Mouse (Mus musculus) intestine, embryonic 14.5 days (tissue): ENCODE results near the gene Gpr62. TPM values are rescaled to one million over a fixed set of nuclear protein-coding genes. Genes with fewer than 3 reads are reported as not detected.

ENCODE experiments used
- ATAC-seq: fragments of 200-750 bp; cut with Nextera tagmentation; replicated peaks from 2 replicates; pipeline ENCODE4 v1.8.0; 2017; ENCODE audit warnings: low read depth, moderate number of reproducible peaks, moderate TSS enrichment, moderate library complexity; ENCODE audit not compliant: low FRiP score, low TSS enrichment
- DNase-seq: peaks from one replicate; pipeline ENCODE4 v3.0.0-alpha.2; 2018; ENCODE audit warnings: low spot score
- H3K27ac ChIP-seq: fragments of 300-500 bp; sonication (generic); 2 replicates; pipeline ENCODE4 v1.5.1; 2014; ENCODE audit warnings: low read depth, mild to moderate bottlenecking, control low read depth
- H3K27me3 ChIP-seq: fragments of 300-500 bp; sonication (generic); replicated peaks from 2 replicates; pipeline ENCODE4 v1.6.1; 2014; ENCODE audit warnings: low read length, control low read depth; ENCODE audit not compliant: control insufficient read depth, insufficient read depth
- H3K36me3 ChIP-seq: fragments of 300-500 bp; sonication (generic); 2 replicates; pipeline ENCODE4 v1.6.1; 2014; ENCODE audit warnings: low read length, control low read depth; ENCODE audit not compliant: control insufficient read depth, insufficient read depth
- H3K4me1 ChIP-seq: fragments of 300-500 bp; sonication (generic); replicated peaks from 2 replicates; pipeline ENCODE4 v1.6.1; 2014; ENCODE audit warnings: low read length, control low read depth, mixed read lengths; ENCODE audit not compliant: control insufficient read depth, insufficient read depth
- H3K4me2 ChIP-seq: fragments of 300-500 bp; sonication (generic); 2 replicates; pipeline ENCODE4 v1.6.1; 2014; ENCODE audit warnings: low read length
- H3K4me3 ChIP-seq: fragments of 300-500 bp; sonication (generic); 2 replicates; pipeline ENCODE4 v1.5.1; 2014; ENCODE audit warnings: low read depth, low read length, control low read depth, mixed read lengths
- H3K9ac ChIP-seq: fragments of 300-500 bp; sonication (generic); 2 replicates; pipeline ENCODE4 v1.6.1; 2014; ENCODE audit warnings: mild to moderate bottlenecking, low read length
- H3K9me3 ChIP-seq: fragments of 300-500 bp; sonication (generic); 2 replicates; pipeline ENCODE4 v1.6.1; 2016; ENCODE audit warnings: low read length, control low read depth; ENCODE audit not compliant: control insufficient read depth
- WGBS: fragments of 180-500 bp; shearing (Covaris S2); extraction: QIAGEN DNeasy Blood & Tissue Kit; methylation state at CpG from one replicate; pipeline ENCODE4 v1.1.7; 2014; 5-methylcytosine and 5-hydroxymethylcytosine counted together
- polyA plus RNA-seq: library from polyadenylated mRNA; unstranded; fragments of >200 nt; fragmentation: Nextera tagmentation; extraction: Ambion mirVana; gene quantifications from 2 replicates; pipeline ENCODE4 v1.2.1, GENCODE M21; 2014

The Gpr62 gene
- polyA plus RNA-seq, 1 experiment from 2014 or later: 0.41 TPM

GRCm38 (mm10) chr9:106456325-106457162, 9.2 kb downstream of the Gpr62 start:
- 42% methylated on average over 15 of the region's 15 CpGs for WGBS
- Histone ChIP-seq H3K4me1 (peaks cover 41% of the 10 kb centered on the region), H3K4me3 (no peak overlapping the region), H3K36me3 (peaks cover 24% of the 10 kb centered on the region; the same call in 1 of the 2 replicates), H3K9ac (peak overlapping the region; percentile 27), H3K27me3 (no peaks in the 10 kb centered on the region), H3K9me3 (no peaks in the 10 kb centered on the region), H3K27ac (peak overlapping the region; percentile 27; the same call in 1 of the 2 replicates), H3K4me2 (peak overlapping the region; percentile 81)
- DNase-seq (no peak), ATAC-seq (no peak)

- Histone ChIP-seq H3K4me1 (peaks cover 56% of the 10 kb centered on the region), H3K36me3 (0 out of 2 replicates have a peak, but pooled peaks cover 13% of the 10 kb centered on the region), H3K27me3 (no peaks in the 10 kb centered on the region), H3K4me3 (peak overlapping the region; percentile 67), H3K9me3 (no peaks in the 10 kb centered on the region), H3K9ac (peak overlapping the region; percentile 71), H3K4me2 (peak overlapping the region; percentile 81), H3K27ac (peak overlapping the region; percentile 78; the same call in 1 of the 2 replicates)
- WGBS: 4% methylated on average over 17 of the region's 17 CpGs
- ATAC-seq (peak; percentile 9; the same call in 1 of the 2 replicates), DNase-seq (no peak)
Measured at GRCm38 (mm10) chr9:106454888-106455681, 10.7 kb downstream of the Gpr62 start.

- Histone ChIP-seq H3K4me1 (peaks cover 62% of the 10 kb centered on the region), H3K4me2 (peak overlapping the region; percentile 81), H3K9ac (peak overlapping the region; percentile 71), H3K9me3 (no peaks in the 10 kb centered on the region), H3K36me3 (0 out of 2 replicates have a peak, but pooled peaks cover 9% of the 10 kb centered on the region), H3K27ac (peak overlapping the region; percentile 78), H3K4me3 (peak overlapping the region; percentile 67), H3K27me3 (no peaks in the 10 kb centered on the region)
- WGBS: 2% methylated on average over 18 of the region's 20 CpGs
- ATAC-seq: peak; percentile 6
- no peak for DNase-seq
Measured at GRCm38 (mm10) chr9:106454071-106454761, 11.5 kb downstream of the Gpr62 start.

- peak; percentile 89 for DNase-seq
- H3K4me3 ChIP-seq: peak within 1 kb of the TSS; percentile 67
- WGBS: under 1% methylated on average over 39 of the region's 74 CpGs
- H3K9ac ChIP-seq: peak within 1 kb of the TSS; percentile 71
- H3K9me3 ChIP-seq: no peaks in the 10 kb centered on the region
- peak within 1 kb of the TSS; percentile 81 for H3K4me2 ChIP-seq
- peak; percentile 77 for ATAC-seq
- no peaks in the 10 kb centered on the region for H3K27me3 ChIP-seq
- 0 out of 2 replicates have a peak, but pooled peaks cover 9% of the 10 kb centered on the region for H3K36me3 ChIP-seq
- H3K27ac ChIP-seq: peak within 1 kb of the TSS; percentile 78
- peaks cover 66% of the 10 kb centered on the region for H3K4me1 ChIP-seq
Measured at GRCm38 (mm10) chr9:106453271-106454070, 12.3 kb downstream of the Gpr62 start, which contains the start of gene Pcbp4. Gene Pcbp4, plus strand, starts transcription at chr9:106453291.

- H3K4me3 ChIP-seq: peak overlapping the region; percentile 67
- DNase-seq: no peak
Measured at GRCm38 (mm10) chr9:106452821-106453220, 12.9 kb downstream of the Gpr62 start.

GRCm38 (mm10) chr9:106452351-106452750, 13.4 kb downstream of the Gpr62 start:
- Histone ChIP-seq H3K4me1 (peaks cover 71% of the 10 kb centered on the region), H3K4me3 (no peak overlapping the region), H3K27ac (no peak overlapping the region), H3K36me3 (0 out of 2 replicates have a peak, but pooled peaks cover 5% of the 10 kb centered on the region), H3K9ac (no peak overlapping the region), H3K27me3 (no peaks in the 10 kb centered on the region), H3K4me2 (peak overlapping the region; percentile 81), H3K9me3 (no peaks in the 10 kb centered on the region)
- DNase-seq (no peak), ATAC-seq (no peak)
- WGBS: 43% methylated on average over 6 of the region's 6 CpGs

More at GRCm38 (mm10) chr9:106452821-106453220, 12.9 kb downstream of the Gpr62 start:
- Histone ChIP-seq H3K36me3 (0 out of 2 replicates have a peak, but pooled peaks cover 9% of the 10 kb centered on the region), H3K27me3 (no peaks in the 10 kb centered on the region), H3K9ac (peak overlapping the region; percentile 63; the same call in 1 of the 2 replicates), H3K27ac (peak overlapping the region; percentile 78; the same call in 1 of the 2 replicates), H3K9me3 (no peaks in the 10 kb centered on the region), H3K4me2 (peak overlapping the region; percentile 81), H3K4me1 (peaks cover 70% of the 10 kb centered on the region)
- WGBS: 4% methylated on average over 7 of the region's 7 CpGs
- no peak for ATAC-seq

GRCm38 (mm10) chr9:106451899-106452298, 13.8 kb downstream of the Gpr62 start:
- Histone ChIP-seq H3K27me3 (no peaks in the 10 kb centered on the region), H3K9me3 (no peaks in the 10 kb centered on the region), H3K4me2 (no peak overlapping the region), H3K4me1 (peaks cover 69% of the 10 kb centered on the region), H3K9ac (no peak overlapping the region), H3K4me3 (no peak overlapping the region), H3K27ac (no peak overlapping the region), H3K36me3 (0 out of 2 replicates have a peak, but pooled peaks cover 4% of the 10 kb centered on the region)
- WGBS: 36% methylated on average over 2 of the region's 2 CpGs
- DNase-seq (no peak), ATAC-seq (no peak)
